Mouse (Mus musculus): ENCODE results near the gene Hepacam. TPM values are rescaled to one million over a fixed set of nuclear protein-coding genes. Genes with fewer than 3 reads are reported as not detected.

The Hepacam gene
- total RNA-seq (2023): not detected

GRCm38 (mm10) chr9:37367301-37368080, at the start of gene Hepacam:
Gene Hepacam (plus strand): TSS chr9:37367351.

GRCm38 (mm10) chr9:37347988-37348642, 19.0 kb upstream of the Hepacam start, which contains the start of gene Ccdc15:
Gene Ccdc15 (minus strand): TSS chr9:37348432.

GRCm38 (mm10) chr9:37401802-37402201, 34.7 kb downstream of the Hepacam start, which contains the start of gene Robo4:
Gene Robo4 (plus strand): TSS chr9:37401897.

DNA sequence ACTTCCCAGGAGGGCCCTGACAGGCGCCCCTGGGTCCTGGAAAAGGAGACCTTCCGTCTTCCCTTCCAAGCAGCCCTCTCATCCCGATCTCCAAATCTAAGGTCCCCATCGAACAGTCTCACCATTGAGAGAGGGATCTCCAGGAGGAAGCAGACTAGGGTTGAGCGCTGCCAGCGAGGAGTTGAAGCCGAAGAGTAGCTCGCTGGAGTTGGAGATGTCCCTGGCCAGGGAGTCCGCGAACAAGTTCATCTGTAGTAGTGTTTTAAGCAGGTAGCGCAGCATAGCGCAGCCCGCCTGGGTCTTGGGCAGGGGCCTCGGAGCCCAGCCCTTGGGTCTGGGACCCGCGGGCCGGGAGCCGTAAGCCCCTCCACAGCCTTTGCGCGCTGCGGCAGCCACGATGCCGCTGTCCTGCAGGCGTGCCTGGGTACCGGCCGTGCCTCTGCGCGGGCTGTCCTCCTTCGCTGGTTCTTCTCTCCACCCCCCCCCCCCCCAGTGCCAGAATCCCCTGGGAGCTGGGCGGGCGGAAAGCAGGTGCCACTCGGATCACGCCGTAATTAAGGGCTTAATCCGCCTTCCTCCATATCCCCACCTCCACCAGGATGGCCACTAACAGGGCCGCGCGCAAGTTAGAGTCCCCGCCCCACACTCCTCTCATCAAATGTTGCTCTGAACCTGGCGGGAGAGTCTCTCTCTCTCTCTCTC, 65.7 kb downstream of the Hepacam start, which contains the start of gene Robo3:
Gene Robo3 (minus strand): TSS at position 527 of the 702 bp plus-strand sequence.

Other genes starting within 250 kb of the Hepacam start
- gene Pknox2, start 219.9 kb upstream of the Hepacam start, total RNA-seq (2023): not detected
- 1 to 10 TPM in 1 of 2 experiments, under 1 TPM in 1; 0.84 to 1.4 TPM for gene Tmem218, start 159.1 kb upstream of the Hepacam start, total RNA-seq (2023)
- gene Slc37a2, start 111.6 kb upstream of the Hepacam start, total RNA-seq (2023): 10 to 100 TPM; 22.7 to 25.3 TPM
- gene Ccdc15, start 18.9 kb upstream of the Hepacam start, total RNA-seq (2023): 1 to 10 TPM; 3.8 to 4.8 TPM
- gene Robo4, start 34.5 kb downstream of the Hepacam start, total RNA-seq (2023): not detected
- gene Robo3, start 65.9 kb downstream of the Hepacam start, total RNA-seq (2023): not detected
- gene Msantd2, start 122.0 kb downstream of the Hepacam start, total RNA-seq (2023): 10 to 100 TPM; 19.3 to 19.9 TPM
- gene Esam, start 160.7 kb downstream of the Hepacam start, total RNA-seq (2023): 1 to 10 TPM; 2.8 to 3.3 TPM
- gene Vsig2, start 171.9 kb downstream of the Hepacam start, total RNA-seq (2023): not detected
- gene Nrgn, start 185.6 kb downstream of the Hepacam start, total RNA-seq (2023): not detected
- 10 to 100 TPM in 1 of 2 experiments, 1 to 10 TPM in 1; 9.3 to 11.4 TPM for gene Siae, start 188.3 kb downstream of the Hepacam start, total RNA-seq (2023)
- not detected for gene Spa17, start 246.4 kb downstream of the Hepacam start, total RNA-seq (2023)

All from monocyte, adult 59 days (primary cell).